Mouse (Mus musculus) neural tube, postnatal 0 days (tissue): Measurements from ENCODE around the gene Actg2. TPM values are rescaled to one million over a fixed set of nuclear protein-coding genes. Genes with fewer than 3 reads are reported as not detected.

Source experiments
- polyA plus RNA-seq: library from polyadenylated mRNA; unstranded; fragments of >200 nt; fragmentation: Nextera tagmentation; extraction: Ambion mirVana; gene quantifications from 2 replicates; pipeline ENCODE4 v1.2.1, GENCODE M21; 2015

Actg2 gene
- 1.5 and 2.5 TPM in 2 replicates for polyA plus RNA-seq

DNA sequence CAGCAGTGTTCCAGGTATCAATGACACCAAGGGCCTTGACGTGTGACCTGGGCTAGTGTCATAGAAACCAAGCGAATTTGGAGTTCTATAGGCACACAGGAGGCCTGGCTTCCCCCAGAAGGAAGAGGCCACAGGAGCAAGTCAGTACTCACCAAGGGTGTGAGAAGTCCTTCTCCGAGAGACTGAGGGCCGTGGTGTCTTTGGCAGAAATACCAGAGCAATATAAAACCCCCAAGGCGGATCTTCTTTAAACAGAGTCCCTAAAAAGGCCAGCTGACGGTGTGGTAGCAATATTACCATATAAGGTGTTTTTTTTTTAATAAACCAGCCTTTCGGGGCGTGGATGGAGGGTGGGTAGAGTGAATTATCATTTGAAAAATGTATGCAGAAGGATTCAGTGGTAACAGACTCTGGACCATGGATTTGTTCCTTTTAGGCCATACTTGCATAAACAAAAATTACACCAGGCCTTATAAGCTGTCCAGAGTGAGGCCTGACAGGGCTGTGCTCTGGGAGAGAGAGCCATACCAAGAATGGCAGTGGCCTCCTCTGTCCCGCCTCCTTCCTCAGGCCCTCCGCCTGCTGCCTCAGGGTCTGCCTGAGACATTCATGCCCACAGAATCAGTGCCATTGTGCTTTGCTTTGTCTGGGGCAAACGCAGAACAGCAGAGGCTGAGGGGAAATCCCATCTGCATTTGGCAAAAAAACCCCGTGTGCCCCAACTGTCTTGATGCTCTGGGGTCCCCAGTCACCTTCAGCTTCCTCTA, at the start of gene Actg2:
Gene Actg2 (minus strand): TSS at position 238 of the 767 bp plus-strand sequence.

DNA sequence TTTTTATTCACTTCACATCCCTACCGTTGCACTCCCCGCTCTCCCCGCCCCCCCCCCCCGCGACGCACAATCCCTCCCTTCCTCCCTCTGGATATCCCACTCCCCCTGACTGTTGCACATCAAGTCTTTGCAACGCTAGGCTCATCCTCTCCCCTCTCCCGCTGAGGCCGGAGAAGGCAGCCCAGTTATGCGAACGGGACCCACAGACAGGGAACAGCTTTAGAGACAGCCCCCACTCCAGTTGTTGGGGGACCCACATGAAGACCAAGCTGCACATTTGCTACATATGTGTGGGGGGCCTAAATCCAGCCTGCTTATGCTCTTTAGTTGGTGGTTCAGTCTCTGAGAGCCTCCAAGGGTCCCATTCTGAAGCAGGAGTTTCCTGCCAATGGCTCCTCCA, 36.6 kb upstream of the Actg2 start, which contains the start of gene Stambp:
Gene Stambp (minus strand): TSS at position 59 of the 400 bp plus-strand sequence.

DNA sequence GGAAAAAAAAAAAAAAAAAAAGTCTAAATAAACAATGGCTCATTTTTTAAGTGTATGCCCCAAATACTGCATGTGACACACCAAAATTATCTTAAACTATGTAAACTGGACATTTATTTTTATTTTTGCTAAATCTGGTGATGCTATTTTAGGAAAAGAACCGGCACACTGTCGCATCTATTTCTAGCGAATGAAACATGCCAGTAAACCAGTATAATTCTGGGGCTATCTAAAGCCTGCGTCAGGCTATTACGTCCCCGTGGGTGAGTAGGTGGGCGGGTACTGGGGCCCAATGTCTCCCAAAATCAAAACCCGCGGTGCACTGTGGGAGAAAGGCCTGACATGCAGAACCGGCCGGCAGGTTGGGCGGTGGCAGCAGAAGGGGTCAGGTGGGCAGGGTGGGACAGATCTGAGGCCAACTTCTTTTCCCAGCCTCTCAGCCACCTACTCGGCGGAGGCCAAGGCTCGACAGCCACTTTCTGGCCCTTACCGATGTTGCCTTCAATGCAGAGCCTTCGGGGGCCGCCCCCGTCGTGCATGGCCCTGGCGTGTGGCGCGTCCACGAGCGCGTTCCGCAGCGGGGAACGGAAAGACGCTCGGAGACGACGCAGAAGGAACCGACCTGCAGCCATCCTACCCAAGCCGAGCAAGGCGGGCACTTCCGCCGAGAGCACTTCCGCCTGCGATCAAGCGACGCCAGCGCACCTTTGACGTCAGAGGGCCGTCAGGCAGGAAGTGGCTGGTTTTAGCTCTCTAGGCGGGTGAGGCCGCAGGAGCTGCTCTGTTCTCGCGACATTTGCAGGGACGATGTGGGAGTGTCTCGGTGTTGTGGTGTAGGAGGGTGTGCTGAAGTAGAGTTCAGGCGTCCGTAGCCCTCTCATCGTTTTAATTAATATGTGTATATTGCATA, 29.6 kb downstream of the Actg2 start, which contains the start of gene Dguok:
Gene Dguok (minus strand): TSS at position 712 of the 910 bp plus-strand sequence.

Other genes with a start within 250 kb of the Actg2 start
- gene Mthfd2, start 210.4 kb downstream of the Actg2 start, polyA plus RNA-seq = 29.1 and 30.6 TPM in 2 replicates
- 16.4 and 16.8 TPM in 2 replicates for gene Mob1a, start 210.2 kb downstream of the Actg2 start, polyA plus RNA-seq
- gene Bola3, start 187.1 kb downstream of the Actg2 start, polyA plus RNA-seq = 84.4 and 102 TPM in 2 replicates
- 40.1 and 47.8 TPM in 2 replicates for gene Tet3, start 77.2 kb downstream of the Actg2 start, polyA plus RNA-seq
- gene Dguok, start 29.3 kb downstream of the Actg2 start, polyA plus RNA-seq = 59.5 and 60.7 TPM in 2 replicates
- gene Stambp, start 36.5 kb upstream of the Actg2 start, polyA plus RNA-seq = 58.1 and 62.0 TPM in 2 replicates
- 0.14 TPM in 1 of 2 replicates, not detected in the other for gene Clec4f, start 119.9 kb upstream of the Actg2 start, polyA plus RNA-seq
- gene Cd207, start 141.6 kb upstream of the Actg2 start, polyA plus RNA-seq = 0.10 and 0.15 TPM in 2 replicates
- gene Vax2, start 175.0 kb upstream of the Actg2 start, polyA plus RNA-seq = not detected in 2 replicates
- not detected in 2 replicates for gene Atp6v1b1, start 206.7 kb upstream of the Actg2 start, polyA plus RNA-seq
- gene Ankrd53, start 226.4 kb upstream of the Actg2 start, polyA plus RNA-seq = 0.09 TPM in 1 of 2 replicates, not detected in the other
- gene Tex261, start 239.5 kb upstream of the Actg2 start, polyA plus RNA-seq = 72.1 and 74.3 TPM in 2 replicates